Mouse (Mus musculus) myocyte (in vitro differentiated cells): ENCODE results near the gene Zbp1.

Source experiments
- MAX ChIP-seq: IDR thresholded peaks from one replicate; pipeline ENCODE4 v1.6.1; 2011; ENCODE audit warnings: low read depth, mild to moderate bottlenecking, control low read depth
- POLR2A ChIP-seq: IDR thresholded peaks from one replicate; pipeline ENCODE4 v1.6.1; 2011; ENCODE audit warnings: low read depth, mild to moderate bottlenecking, control low read depth, moderate library complexity; ENCODE audit not compliant: insufficient read length
- USF1 ChIP-seq: IDR thresholded peaks from one replicate; pipeline ENCODE4 v1.6.1; 2011; ENCODE audit warnings: low read depth, mild to moderate bottlenecking, control low read depth, moderate library complexity

DNA sequence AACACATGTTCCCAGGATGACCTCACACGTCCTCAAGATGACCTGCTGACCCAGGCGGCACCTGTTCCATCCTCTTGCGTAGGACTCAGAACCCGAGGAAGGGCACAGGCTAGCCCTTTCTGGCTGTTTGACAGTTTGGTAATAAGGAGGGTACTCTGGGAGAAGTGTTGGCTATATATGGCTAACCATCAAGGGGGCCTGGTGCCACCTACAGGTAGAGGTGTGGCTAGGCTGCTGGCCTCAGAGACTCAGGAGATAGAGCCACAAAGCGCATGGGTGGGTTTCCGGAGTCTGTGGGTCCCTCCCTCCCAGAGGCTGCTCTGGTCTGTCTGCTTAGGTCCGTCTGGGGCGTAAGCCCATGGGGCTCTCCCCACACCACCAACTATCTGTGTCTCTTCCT lies 28.0 kb upstream of the Zbp1 start:
- no peak for TF ChIP-seq POLR2A
- no peak for TF ChIP-seq USF1
- no peak for TF ChIP-seq MAX
